1 mouse cellular context compared by ENCODE assay signal in genomic region chr2:119250826-119251478, GRCm38 (mm10).
TF ChIP-seq lines count a peak whose summit lies in the region.

No protein-coding gene starts in this region.

TF ChIP-seq in MEL, 35 proteins besides CTCF, POLR2A, EP300 and RAD21 (continued from another document):
- TF ChIP-seq NRF1 (IDR thresholded peaks at IDR 0.05; ENCODE audit: insufficient read depth, low read depth, low read length, poor library complexity, severe bottlenecking): no peak
- 0 out of 2 replicates have a peak, but pooled peaks have one; percentile 40 for TF ChIP-seq TBP (IDR thresholded peaks at IDR 0.05; ENCODE audit: low read depth, low read length)
- 0 out of 2 replicates have a peak, but pooled peaks have one; percentile 16 for TF ChIP-seq TCF12 (IDR thresholded peaks at IDR 0.05; ENCODE audit: low read depth, low read length)
- TF ChIP-seq MAFK (IDR thresholded peaks at IDR 0.05; ENCODE audit: borderline replicate concordance, low read depth, low read length): 0 out of 2 replicates have a peak, but pooled peaks have one; percentile 22
- no peak for TF ChIP-seq RCOR1 (IDR thresholded peaks at IDR 0.05; ENCODE audit: low read depth, low read length)
- TF ChIP-seq ZNF384 (IDR thresholded peaks at IDR 0.05; ENCODE audit: low read depth, low read length): no peak
- peak; percentile 53; the same call in 1 of the 2 replicates for TF ChIP-seq MXI1 (IDR thresholded peaks at IDR 0.05; ENCODE audit: low read depth, low read length)
- no peak for TF ChIP-seq CHD1 (IDR thresholded peaks at IDR 0.05; ENCODE audit: low read depth, low read length)
- no peak for TF ChIP-seq POLR2AphosphoS5 (IDR thresholded peaks at IDR 0.05; ENCODE audit: borderline replicate concordance, low read depth, low read length)
- peak; percentile 95 for TF ChIP-seq GATA1 (IDR thresholded peaks at IDR 0.05; ENCODE audit: low read depth, low read length)
- no peak for TF ChIP-seq KAT2A (conservative IDR thresholded peaks at IDR 0.05; ENCODE audit: low read depth, low read length)
- no peak for TF ChIP-seq E2F4 (IDR thresholded peaks at IDR 0.05; ENCODE audit: borderline replicate concordance, low read depth, low read length)
- TF ChIP-seq GABPA (IDR thresholded peaks at IDR 0.05; ENCODE audit: low read depth, low read length): peak; percentile 70; the same call in 1 of the 2 replicates
- TF ChIP-seq USF1 (IDR thresholded peaks at IDR 0.05; ENCODE audit: low read depth, low read length): no peak
- TF ChIP-seq POLR2AphosphoS2 (IDR thresholded peaks at IDR 0.05; ENCODE audit: low read length): no peak
- TF ChIP-seq JUND (IDR thresholded peaks at IDR 0.05; ENCODE audit: low read depth, low read length): no peak
- TF ChIP-seq BHLHE40 (IDR thresholded peaks at IDR 0.05; ENCODE audit: borderline replicate concordance, low read depth, low read length): no peak
- TF ChIP-seq SIN3A (IDR thresholded peaks at IDR 0.05; ENCODE audit: low read length): peak; percentile 69
- no peak for TF ChIP-seq CHD2 (IDR thresholded peaks at IDR 0.05; ENCODE audit: low read length)
- TF ChIP-seq MAZ (IDR thresholded peaks at IDR 0.05; ENCODE audit: low read depth, low read length): no peak
- no peak for TF ChIP-seq UBTF (IDR thresholded peaks at IDR 0.05; ENCODE audit: borderline replicate concordance, insufficient read depth, low read depth, low read length)
- TF ChIP-seq NELFE (IDR thresholded peaks at IDR 0.05; ENCODE audit: low read depth, low read length): peak; percentile 34; the same call in 1 of the 2 replicates
TF ChIP-seq in MEL: peak in this region for 11.
